Mouse (Mus musculus): Measurements from ENCODE around the gene Mtnr1b. TPM values are rescaled to one million over a fixed set of nuclear protein-coding genes. Genes with fewer than 3 reads are reported as not detected.

The Mtnr1b gene
- polyA plus RNA-seq, 1 experiment, result not detected

DNA sequence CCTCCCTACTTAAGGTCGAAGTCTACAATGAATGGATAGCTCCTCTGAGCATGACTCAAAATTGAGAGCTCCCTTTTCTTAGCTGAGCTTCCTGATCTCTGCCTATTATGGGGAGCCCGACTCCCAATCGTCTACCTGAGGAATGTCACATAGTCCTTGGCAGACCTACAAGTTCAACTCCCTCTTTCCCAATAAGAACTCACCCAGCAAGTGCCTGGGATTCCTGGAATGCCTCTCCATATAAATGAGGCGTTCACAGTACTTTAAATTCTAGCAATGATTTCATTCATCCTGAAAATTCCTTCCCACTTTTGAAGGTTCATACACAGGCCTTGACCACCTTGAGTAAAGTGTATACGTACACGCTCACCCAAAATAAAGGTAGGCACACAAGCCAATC lies 79.9 kb downstream of the Mtnr1b start:
- H3K79me3 ChIP-seq (ENCODE audit: low read depth), result no peaks in the 10 kb centered on the region
- no peak overlapping the region for H3ac ChIP-seq (ENCODE audit: control insufficient read depth, insufficient read length, low read depth)
- no peaks in the 10 kb centered on the region for H3K36me3 ChIP-seq (ENCODE audit: control insufficient read depth, insufficient read depth)
- H3K79me2 ChIP-seq (ENCODE audit: control insufficient read depth, insufficient read depth), result no peaks in the 10 kb centered on the region
- TF ChIP-seq CTCF (IDR thresholded peaks at IDR 0.05; ENCODE audit: control insufficient read depth, insufficient read depth, insufficient read length), result no peak
- H3K4me3 ChIP-seq (ENCODE audit: insufficient read depth, poor library complexity, severe bottlenecking), result no peak overlapping the region
- H3K27me3 ChIP-seq (ENCODE audit: control insufficient read depth, insufficient read depth, insufficient read length), result no peaks in the 10 kb centered on the region

DNA sequence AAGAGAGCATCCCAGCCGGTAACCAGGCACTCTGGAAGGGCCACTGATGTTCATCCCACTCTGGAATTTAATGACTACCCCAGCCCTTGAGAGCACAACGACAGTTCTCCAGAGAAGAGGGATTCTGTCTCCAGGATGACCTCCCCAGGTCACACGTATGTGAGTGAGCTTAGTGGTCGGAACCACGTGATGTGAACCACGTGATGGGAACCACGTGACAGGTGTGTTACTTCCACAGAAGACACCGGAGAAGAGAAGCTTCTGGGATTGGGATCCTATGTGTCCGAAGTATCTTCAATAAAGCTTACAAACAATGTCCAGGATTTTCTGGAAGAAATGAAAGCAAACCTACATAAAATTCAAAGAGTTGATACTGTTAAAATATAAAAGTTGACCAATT lies 82.3 kb downstream of the Mtnr1b start:
- Histone ChIP-seq H3K27me3 (ENCODE audit: control insufficient read depth, insufficient read depth, insufficient read length) (no peaks in the 10 kb centered on the region), H3ac (ENCODE audit: control insufficient read depth, insufficient read length, low read depth) (no peak overlapping the region), H3K79me3 (ENCODE audit: low read depth) (no peaks in the 10 kb centered on the region), H3K79me2 (ENCODE audit: control insufficient read depth, insufficient read depth) (no peaks in the 10 kb centered on the region), H3K4me3 (ENCODE audit: insufficient read depth, poor library complexity, severe bottlenecking) (no peak overlapping the region), H3K36me3 (ENCODE audit: control insufficient read depth, insufficient read depth) (no peaks in the 10 kb centered on the region)
- TF ChIP-seq FOSL1 (IDR thresholded peaks at IDR 0.05; ENCODE audit: insufficient read depth, low read length, poor library complexity, severe bottlenecking) (no peak), USF1 (IDR thresholded peaks at IDR 0.05; ENCODE audit: low read depth) (peak; percentile 38)

DNA sequence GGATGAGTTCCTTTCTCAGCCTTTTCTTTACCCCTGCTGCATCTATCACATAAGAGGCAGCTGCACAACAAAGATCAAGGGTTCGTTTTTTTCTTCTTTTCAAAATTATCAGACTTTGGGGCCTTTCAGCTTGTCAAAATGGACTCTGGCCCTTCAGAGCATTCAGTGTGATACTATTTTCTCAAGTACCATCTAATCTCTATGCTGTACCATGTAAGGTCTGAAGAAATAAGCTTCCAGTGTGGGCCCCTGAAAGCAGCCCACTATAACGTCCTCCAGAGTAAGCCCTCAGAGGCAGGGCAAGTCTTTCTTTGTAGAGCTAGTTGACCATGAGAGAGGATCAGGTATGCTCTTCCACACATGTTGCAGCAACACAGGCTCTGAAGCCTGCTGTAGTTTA lies 87.7 kb downstream of the Mtnr1b start:
- no peak overlapping the region for H3K4me3 ChIP-seq (ENCODE audit: insufficient read depth, poor library complexity, severe bottlenecking)
- H3K27me3 ChIP-seq (ENCODE audit: control insufficient read depth, insufficient read depth, insufficient read length), result no peaks in the 10 kb centered on the region
- H3K36me3 ChIP-seq (ENCODE audit: control insufficient read depth, insufficient read depth), result no peaks in the 10 kb centered on the region
- no peak overlapping the region for H3ac ChIP-seq (ENCODE audit: control insufficient read depth, insufficient read length, low read depth)
- no peaks in the 10 kb centered on the region for H3K79me3 ChIP-seq (ENCODE audit: low read depth)
- no peaks in the 10 kb centered on the region for H3K79me2 ChIP-seq (ENCODE audit: control insufficient read depth, insufficient read depth)
- no peak for TF ChIP-seq MAX (IDR thresholded peaks at IDR 0.05)
- TF ChIP-seq FOSL1 (IDR thresholded peaks at IDR 0.05; ENCODE audit: insufficient read depth, low read length, poor library complexity, severe bottlenecking), result no peak
- no peak for TF ChIP-seq MYOD1 (IDR thresholded peaks at IDR 0.05; ENCODE audit: control insufficient read depth, insufficient read length, low read depth)
- TF ChIP-seq MYOG (IDR thresholded peaks at IDR 0.05; ENCODE audit: control insufficient read depth, extremely low read depth, insufficient read length), result no peak
- no peak for TF ChIP-seq CEBPB (IDR thresholded peaks at IDR 0.05; ENCODE audit: low read depth)
- no peak for TF ChIP-seq CTCF (IDR thresholded peaks at IDR 0.05; ENCODE audit: control insufficient read depth, insufficient read depth, insufficient read length)
- TF ChIP-seq USF1 (IDR thresholded peaks at IDR 0.05; ENCODE audit: low read depth), result no peak

DNA sequence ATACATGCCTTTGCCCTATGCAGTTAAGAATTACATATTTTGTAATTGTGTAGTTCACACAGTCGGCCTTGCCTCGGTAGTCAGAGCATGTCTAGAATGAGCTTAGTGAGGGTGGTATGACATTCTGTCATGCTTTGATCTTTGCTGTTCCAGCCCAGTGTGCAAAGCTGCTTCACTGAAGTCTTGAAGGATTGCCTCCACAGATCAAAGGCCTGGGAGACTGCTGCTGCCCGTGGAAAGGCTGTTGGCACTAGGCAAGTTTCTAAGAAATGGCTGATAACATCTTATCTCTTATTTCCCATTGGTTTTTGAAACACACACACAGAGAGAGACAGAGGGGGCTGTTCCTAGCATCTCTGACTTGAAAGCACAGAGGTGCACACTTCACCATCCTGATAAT lies 88.2 kb downstream of the Mtnr1b start:
- no peak overlapping the region for H3K4me3 ChIP-seq (ENCODE audit: insufficient read depth, poor library complexity, severe bottlenecking)
- H3K36me3 ChIP-seq (ENCODE audit: control insufficient read depth, insufficient read depth), result no peaks in the 10 kb centered on the region
- no peak overlapping the region for H3ac ChIP-seq (ENCODE audit: control insufficient read depth, insufficient read length, low read depth)
- H3K27me3 ChIP-seq (ENCODE audit: control insufficient read depth, insufficient read depth, insufficient read length), result no peaks in the 10 kb centered on the region
- no peaks in the 10 kb centered on the region for H3K79me2 ChIP-seq (ENCODE audit: control insufficient read depth, insufficient read depth)
- no peaks in the 10 kb centered on the region for H3K79me3 ChIP-seq (ENCODE audit: low read depth)
- TF ChIP-seq CEBPB (IDR thresholded peaks at IDR 0.05; ENCODE audit: low read depth), result no peak
- no peak for TF ChIP-seq MYOD1 (IDR thresholded peaks at IDR 0.05; ENCODE audit: control insufficient read depth, insufficient read length, low read depth)
- TF ChIP-seq MYOG (IDR thresholded peaks at IDR 0.05; ENCODE audit: control insufficient read depth, extremely low read depth, insufficient read length), result no peak
- TF ChIP-seq MAX (IDR thresholded peaks at IDR 0.05), result no peak
- TF ChIP-seq FOSL1 (IDR thresholded peaks at IDR 0.05; ENCODE audit: insufficient read depth, low read length, poor library complexity, severe bottlenecking), result no peak
- no peak for TF ChIP-seq USF1 (IDR thresholded peaks at IDR 0.05; ENCODE audit: low read depth)
- no peak for TF ChIP-seq CTCF (IDR thresholded peaks at IDR 0.05; ENCODE audit: control insufficient read depth, insufficient read depth, insufficient read length)

DNA sequence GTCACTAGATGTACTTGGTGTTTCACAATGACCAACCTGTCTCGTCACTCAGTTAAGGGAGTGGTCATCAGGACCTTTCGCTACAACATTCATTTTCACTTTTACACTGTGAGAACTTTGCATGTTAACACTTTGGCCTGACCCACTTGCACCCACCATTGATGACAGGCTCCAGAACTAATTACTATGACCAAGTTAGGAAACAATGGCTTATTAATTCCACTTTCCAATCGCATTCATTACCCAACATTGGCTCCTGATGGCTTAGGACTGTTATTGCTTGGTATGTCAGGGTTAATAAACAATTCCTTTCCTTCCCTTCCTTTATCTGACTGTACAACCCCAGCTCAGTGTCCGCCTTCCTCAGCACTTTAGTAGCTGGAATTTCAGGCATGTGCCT lies 92.4 kb downstream of the Mtnr1b start:
- no peaks in the 10 kb centered on the region for H3K36me3 ChIP-seq (ENCODE audit: control insufficient read depth, insufficient read depth)
- no peak overlapping the region for H3ac ChIP-seq (ENCODE audit: control insufficient read depth, insufficient read length, low read depth)
- no peak overlapping the region for H3K4me3 ChIP-seq (ENCODE audit: insufficient read depth, poor library complexity, severe bottlenecking)
- no peaks in the 10 kb centered on the region for H3K79me2 ChIP-seq (ENCODE audit: control insufficient read depth, insufficient read depth)
- TF ChIP-seq MAX (IDR thresholded peaks at IDR 0.05), result no peak
- TF ChIP-seq CTCF (IDR thresholded peaks at IDR 0.05; ENCODE audit: control insufficient read depth, insufficient read depth, insufficient read length), result no peak
- no peak for TF ChIP-seq MYOD1 (IDR thresholded peaks at IDR 0.05; ENCODE audit: control insufficient read depth, insufficient read length, low read depth)
- no peak for TF ChIP-seq USF1 (IDR thresholded peaks at IDR 0.05; ENCODE audit: low read depth)
- TF ChIP-seq CEBPB (IDR thresholded peaks at IDR 0.05; ENCODE audit: low read depth), result no peak
- no peak for TF ChIP-seq FOSL1 (IDR thresholded peaks at IDR 0.05; ENCODE audit: insufficient read depth, low read length, poor library complexity, severe bottlenecking)
- H3K27me3 ChIP-seq (ENCODE audit: control insufficient read depth, insufficient read depth, insufficient read length), result no peaks in the 10 kb centered on the region
- H3K79me3 ChIP-seq (ENCODE audit: low read depth), result no peaks in the 10 kb centered on the region

DNA sequence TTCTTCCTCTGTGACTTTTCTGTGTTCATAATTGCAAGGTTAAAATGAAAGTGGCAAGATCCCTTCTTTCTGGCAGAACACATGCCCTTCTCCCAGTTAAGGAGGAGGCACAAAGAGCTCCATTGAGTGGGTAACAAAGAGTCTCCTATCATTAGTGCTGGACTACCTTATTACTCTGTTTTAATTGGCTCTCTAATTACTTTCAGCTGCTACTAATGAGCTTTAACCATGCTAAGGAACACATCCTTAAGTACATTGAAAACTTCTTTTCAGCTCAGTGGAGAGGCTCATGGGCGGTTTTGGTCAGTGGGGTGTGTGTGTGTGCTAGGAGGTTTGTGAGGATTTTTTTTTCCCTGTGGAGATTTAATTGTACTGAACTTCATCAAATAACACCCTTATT lies 99.4 kb downstream of the Mtnr1b start:
- H3K79me2 ChIP-seq (ENCODE audit: control insufficient read depth, insufficient read depth), result no peaks in the 10 kb centered on the region
- H3ac ChIP-seq (ENCODE audit: control insufficient read depth, insufficient read length, low read depth), result no peak overlapping the region
- no peak overlapping the region for H3K4me3 ChIP-seq (ENCODE audit: insufficient read depth, poor library complexity, severe bottlenecking)
- TF ChIP-seq MYOG (IDR thresholded peaks at IDR 0.05; ENCODE audit: control insufficient read depth, extremely low read depth, insufficient read length), result no peak
- no peak for TF ChIP-seq USF1 (IDR thresholded peaks at IDR 0.05; ENCODE audit: low read depth)
- TF ChIP-seq CEBPB (IDR thresholded peaks at IDR 0.05; ENCODE audit: low read depth), result no peak
- no peak for TF ChIP-seq MAX (IDR thresholded peaks at IDR 0.05)
- no peak for TF ChIP-seq CTCF (IDR thresholded peaks at IDR 0.05; ENCODE audit: control insufficient read depth, insufficient read depth, insufficient read length)
- no peak for TF ChIP-seq MYOD1 (IDR thresholded peaks at IDR 0.05; ENCODE audit: control insufficient read depth, insufficient read length, low read depth)
- no peaks in the 10 kb centered on the region for H3K36me3 ChIP-seq (ENCODE audit: control insufficient read depth, insufficient read depth)
- H3K27me3 ChIP-seq (ENCODE audit: control insufficient read depth, insufficient read depth, insufficient read length), result no peaks in the 10 kb centered on the region
- no peaks in the 10 kb centered on the region for H3K79me3 ChIP-seq (ENCODE audit: low read depth)

Other genes starting within 250 kb of the Mtnr1b start
- gene Deup1, start 246.6 kb downstream of the Mtnr1b start, polyA plus RNA-seq (2012; fragmentation: generic; extraction: Trizol), result not detected
- gene Slc36a4, start 164.8 kb downstream of the Mtnr1b start, polyA plus RNA-seq (2012; fragmentation: generic; extraction: Trizol), result 3.9 TPM

Data from C2C12 (cell line).